Mouse (Mus musculus): Measurements from ENCODE around the gene Atad5.

DNA sequence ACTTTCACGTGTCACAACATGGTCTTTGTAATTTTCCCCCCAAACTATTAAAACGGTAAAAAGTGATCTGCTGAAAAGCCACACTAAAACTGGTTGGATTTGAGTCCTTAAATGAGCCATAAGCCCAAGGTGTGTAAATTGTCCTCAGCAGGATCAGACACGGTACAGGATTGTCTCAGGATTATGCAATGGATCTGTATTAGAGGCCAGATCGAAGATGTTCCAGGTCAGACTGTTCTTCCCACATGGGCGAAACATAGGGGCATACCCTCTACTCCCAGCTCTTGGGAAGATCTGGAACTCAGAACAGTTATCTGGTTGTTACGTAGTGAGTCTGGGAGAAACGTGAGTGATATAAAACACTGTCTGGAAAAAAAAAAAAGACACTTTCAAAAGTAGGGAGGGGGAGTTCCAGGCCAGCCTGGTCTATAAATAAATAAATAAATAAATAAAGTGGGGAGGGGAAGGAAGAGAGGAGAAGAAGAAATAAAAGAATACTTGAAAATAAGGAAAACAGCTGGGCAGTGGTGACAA, 7.3 kb upstream of the Atad5 start:
- TF ChIP-seq CTCF (IDR thresholded peaks at IDR 0.05; ENCODE audit: borderline replicate concordance, extremely low read depth, insufficient read depth, insufficient read length) (no peak), POLR2A (IDR thresholded peaks at IDR 0.05; ENCODE audit: borderline replicate concordance, extremely low read depth, insufficient read depth, insufficient read length, poor library complexity, severe bottlenecking) (no peak)
